Mouse (Mus musculus) cerebral cortex, adult 2 months (tissue): ENCODE results near the gene Nenf.

Experiments used
- WGBS: fragments of 180-500 bp; shearing (Covaris S2); methylation state at CpG from one replicate; pipeline ENCODE4 v1.1.7; 2018; 5-methylcytosine and 5-hydroxymethylcytosine counted together

The Nenf gene

GRCm38 (mm10) chr1:191317591-191318196, at the start of gene Nenf:
Gene Nenf (minus strand): TSS chr1:191318194.
- whole genome bisulfite sequencing = 1% methylated on average over 52 of the region's 54 CpGs

GRCm38 (mm10) chr1:191364477-191364876, 46.5 kb upstream of the Nenf start:
- WGBS = 71% methylated on average over 4 of the region's 4 CpGs

- 76% methylated on average over 6 of the region's 6 CpGs for WGBS
These were observed 44.4 kb upstream of the Nenf start for GRCm38 (mm10) chr1:191362412-191362811.

- WGBS = 69% methylated on average over 7 of the region's 7 CpGs
These were observed 41.5 kb upstream of the Nenf start for GRCm38 (mm10) chr1:191359478-191359877.

GRCm38 (mm10) chr1:191356936-191357335, 38.9 kb upstream of the Nenf start:
- WGBS = 75% methylated on average over 1 of the region's 1 CpGs

- WGBS = 66% methylated on average over 4 of the region's 4 CpGs
These were observed 35.8 kb upstream of the Nenf start for GRCm38 (mm10) chr1:191353836-191354235.

GRCm38 (mm10) chr1:191352786-191353488, 34.9 kb upstream of the Nenf start:
- 50% methylated on average over 14 of the region's 14 CpGs for WGBS

GRCm38 (mm10) chr1:191350355-191350754, 32.4 kb upstream of the Nenf start:
- WGBS = 91% methylated on average over 5 of the region's 5 CpGs

GRCm38 (mm10) chr1:191349486-191350037, 31.6 kb upstream of the Nenf start:
- WGBS = 70% methylated on average over 23 of the region's 23 CpGs

- WGBS = 55% methylated on average over 5 of the region's 5 CpGs
These were observed 31.0 kb upstream of the Nenf start for GRCm38 (mm10) chr1:191348996-191349395.

GRCm38 (mm10) chr1:191348592-191348991, 30.6 kb upstream of the Nenf start:
- 78% methylated on average over 2 of the region's 2 CpGs for WGBS

GRCm38 (mm10) chr1:191347602-191348001, 29.6 kb upstream of the Nenf start:
- 90% methylated on average over 8 of the region's 8 CpGs for whole genome bisulfite sequencing

- 62% methylated on average over 4 of the region's 4 CpGs for WGBS
These were observed 22.5 kb upstream of the Nenf start for GRCm38 (mm10) chr1:191340530-191340929.

GRCm38 (mm10) chr1:191339876-191340275, 21.9 kb upstream of the Nenf start:
- 75% methylated on average over 2 of the region's 2 CpGs for WGBS

- WGBS = 82% methylated on average over 5 of the region's 5 CpGs
These were observed 16.5 kb upstream of the Nenf start for GRCm38 (mm10) chr1:191334500-191334899.

GRCm38 (mm10) chr1:191330356-191330755, 12.4 kb upstream of the Nenf start:
- 85% methylated on average over 4 of the region's 4 CpGs for WGBS

GRCm38 (mm10) chr1:191328019-191328441, 10.0 kb upstream of the Nenf start:
- 54% methylated on average over 8 of the region's 8 CpGs for WGBS

GRCm38 (mm10) chr1:191327258-191327657, 9.3 kb upstream of the Nenf start:
- 71% methylated on average over 8 of the region's 8 CpGs for WGBS

GRCm38 (mm10) chr1:191326233-191326882, 8.4 kb upstream of the Nenf start:
- 1% methylated on average over 35 of the region's 35 CpGs for WGBS

- under 1% methylated on average over 41 of the region's 42 CpGs for WGBS
These were observed 7.8 kb upstream of the Nenf start, which contains the start of gene Tmem206 for GRCm38 (mm10) chr1:191325726-191326232. Gene Tmem206 (plus strand): TSS chr1:191325912.

GRCm38 (mm10) chr1:191324733-191325590, 7.0 kb upstream of the Nenf start:
- WGBS = 81% methylated on average over 7 of the region's 7 CpGs
